Mouse (Mus musculus): ENCODE results near the gene Kras.

GRCm38 (mm10) chr6:145240285-145240684 lies 9.8 kb downstream of the Kras start:
- no peak for TF ChIP-seq CTCF (IDR thresholded peaks at IDR 0.05; ENCODE audit: extremely low read depth, insufficient read depth, low read length)
- no peak for TF ChIP-seq POLR2A (IDR thresholded peaks at IDR 0.05; ENCODE audit: extremely low read depth, insufficient read depth, low read length)
